Mouse (Mus musculus) mesoderm, embryonic 11.5 days (tissue): ENCODE data around the gene Prdm10.
A peak's percentile ranks its signal among the peaks of the same experiment; 100 is the strongest.

Source experiments
- DNase-seq: peaks from one replicate; pipeline ENCODE4 v3.0.0-alpha.2; 2012; ENCODE audit warnings: low read depth, low spot score

The Prdm10 gene

GRCm38 (mm10) chr9:31262226-31263105 is 17.9 kb upstream of the Prdm10 start:
- no peak for DNase-seq

DNA sequence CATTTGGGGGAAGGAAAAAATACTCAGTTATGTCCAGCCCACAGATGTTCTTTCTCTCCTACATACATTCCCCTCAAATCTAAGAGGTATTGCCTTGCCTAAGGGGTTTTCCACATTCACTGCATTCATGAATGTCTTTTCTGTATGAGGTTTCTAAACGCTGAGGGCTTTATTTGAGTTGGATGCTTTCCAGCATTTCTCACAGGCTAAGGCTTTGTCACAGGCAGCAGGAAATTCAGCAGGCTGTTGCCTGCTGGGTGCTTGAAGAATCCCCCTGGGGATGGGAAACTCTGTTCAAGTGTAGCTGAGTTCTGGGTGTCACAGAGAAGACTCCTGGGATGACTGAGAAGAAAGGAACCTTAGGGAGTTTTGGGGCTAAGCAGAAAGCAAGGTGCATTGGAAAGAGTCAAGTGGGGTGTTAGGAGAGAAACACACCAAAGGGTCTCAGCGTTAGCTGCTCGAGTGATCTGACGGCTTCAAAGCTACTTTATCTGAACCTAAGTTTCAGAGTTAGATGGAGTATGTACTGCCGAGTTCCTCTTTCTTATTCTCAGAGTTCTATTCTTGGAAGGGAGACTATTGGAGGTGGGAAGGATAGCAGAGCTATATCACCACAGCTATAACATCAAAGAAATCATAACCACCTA is 14.2 kb upstream of the Prdm10 start:
- peak; percentile 49 for DNase-seq

DNA sequence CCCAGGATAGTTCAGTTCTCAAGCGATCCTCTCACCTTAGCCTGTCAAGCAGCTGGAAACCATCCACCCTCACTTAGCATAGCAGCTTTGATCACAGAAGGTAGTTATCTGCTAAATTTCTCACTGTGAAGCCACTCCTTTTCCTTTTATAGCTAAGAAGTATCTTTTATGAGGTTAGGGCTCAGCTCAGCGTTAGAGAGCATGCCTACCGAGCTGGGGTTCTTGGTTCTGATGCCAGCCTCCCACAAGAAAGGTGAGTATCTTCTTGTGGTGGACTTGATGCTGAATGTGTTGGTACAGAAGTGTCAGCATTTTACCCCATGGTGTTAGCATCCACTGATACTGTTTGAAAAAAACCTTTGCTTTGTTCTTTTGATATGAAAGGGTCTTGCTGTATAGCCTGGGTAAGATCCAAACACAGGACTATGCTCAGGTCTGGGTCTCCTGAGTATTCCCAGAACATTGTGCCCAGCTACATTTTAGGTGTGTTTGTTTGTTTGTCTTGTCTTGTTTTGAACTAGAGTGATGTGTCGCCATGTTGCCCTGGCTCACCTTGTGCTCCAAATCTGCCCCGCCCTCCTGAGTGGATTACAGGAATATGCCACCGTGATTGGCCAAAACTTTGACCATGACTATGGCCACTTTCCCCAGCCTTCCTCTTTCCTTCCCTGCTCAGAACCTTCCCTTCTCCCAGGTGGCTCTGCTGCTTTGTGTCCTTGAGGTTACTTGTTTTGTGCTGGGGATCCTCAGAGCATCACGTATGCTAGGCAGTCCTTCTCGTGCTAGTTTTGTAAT is 8.9 kb upstream of the Prdm10 start:
- DNase-seq, result no peak

DNA sequence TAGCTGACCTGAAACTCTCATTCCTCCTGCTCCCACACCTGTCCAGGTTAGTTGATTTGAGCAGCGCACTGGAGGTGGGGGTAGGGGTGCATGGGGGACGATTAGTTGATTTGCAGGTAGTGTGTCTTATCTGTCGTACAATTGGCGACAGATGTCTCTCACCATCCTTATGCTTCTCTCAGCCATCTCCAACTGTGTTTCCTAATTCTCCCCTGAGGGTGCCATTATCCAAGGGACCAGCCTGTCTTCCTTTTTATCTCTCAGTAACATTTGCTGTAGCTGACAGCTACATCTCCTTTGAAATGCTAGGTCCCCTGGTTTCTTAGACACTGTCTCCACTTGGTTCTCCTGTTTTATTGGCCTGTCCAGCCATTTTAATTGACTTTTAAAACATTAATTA is 8.2 kb upstream of the Prdm10 start:
- no peak for DNase-seq

GRCm38 (mm10) chr9:31278651-31279050 is 1.7 kb upstream of the Prdm10 start:
- no peak for DNase-seq

DNA sequence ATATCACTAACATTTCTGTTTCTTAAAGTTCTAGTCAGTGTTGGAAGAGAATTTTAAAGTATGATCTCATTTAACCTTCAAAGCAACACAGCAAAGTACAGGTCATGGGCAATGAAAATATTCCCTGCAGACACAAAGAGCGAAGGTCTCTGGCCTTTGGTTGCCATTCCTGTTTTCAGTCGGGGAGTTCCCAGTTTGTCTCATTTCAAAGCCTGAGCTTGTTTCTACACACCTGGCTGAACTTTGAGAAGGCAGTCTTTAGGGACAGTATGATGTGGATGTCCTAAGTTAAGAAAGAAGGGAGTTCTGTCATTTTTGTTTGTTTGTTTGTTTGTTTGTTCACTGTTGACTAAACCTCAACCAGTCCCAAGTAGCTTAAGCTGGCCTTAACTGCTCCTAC is 1.0 kb upstream of the Prdm10 start:
- DNase-seq, result no peak

DNA sequence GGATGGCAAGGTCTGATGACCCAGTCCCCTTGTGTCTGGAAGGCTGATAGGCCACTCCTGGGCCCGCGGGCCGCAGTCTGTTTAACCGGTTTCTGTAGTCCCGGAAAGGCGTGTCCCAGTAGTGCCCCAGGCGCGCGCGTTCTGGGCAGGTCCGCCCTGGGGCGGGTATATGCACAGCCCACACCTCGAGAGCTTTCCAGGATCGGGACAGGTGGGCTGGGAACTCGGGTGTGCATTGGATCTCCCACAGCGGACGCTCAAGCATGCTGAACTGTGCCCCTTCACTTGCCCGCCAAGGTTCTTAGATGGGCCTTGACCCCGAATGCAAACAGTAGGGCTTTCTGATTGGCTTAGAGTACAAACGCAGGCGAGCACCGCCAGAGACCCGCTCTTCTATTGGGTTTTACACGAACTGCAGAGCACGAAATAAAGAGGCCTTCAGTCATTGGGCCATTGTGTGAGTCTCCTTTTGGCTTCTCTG is 413 bp upstream of the Prdm10 start:
- no peak for DNase-seq

- DNase-seq, result peak; percentile 77
These were observed 799 bp downstream of the Prdm10 start for GRCm38 (mm10) chr9:31281011-31281662.

- DNase-seq, result peak; percentile 42
These were observed 1.3 kb downstream of the Prdm10 start for GRCm38 (mm10) chr9:31281663-31282015.

GRCm38 (mm10) chr9:31282536-31282935 is 2.2 kb downstream of the Prdm10 start:
- no peak for DNase-seq

- no peak for DNase-seq
These were observed 2.7 kb downstream of the Prdm10 start for GRCm38 (mm10) chr9:31283044-31283443.

- no peak for DNase-seq
These were observed 3.6 kb downstream of the Prdm10 start for GRCm38 (mm10) chr9:31283911-31284310.

GRCm38 (mm10) chr9:31290201-31290862 is 10.0 kb downstream of the Prdm10 start:
- no peak for DNase-seq

DNA sequence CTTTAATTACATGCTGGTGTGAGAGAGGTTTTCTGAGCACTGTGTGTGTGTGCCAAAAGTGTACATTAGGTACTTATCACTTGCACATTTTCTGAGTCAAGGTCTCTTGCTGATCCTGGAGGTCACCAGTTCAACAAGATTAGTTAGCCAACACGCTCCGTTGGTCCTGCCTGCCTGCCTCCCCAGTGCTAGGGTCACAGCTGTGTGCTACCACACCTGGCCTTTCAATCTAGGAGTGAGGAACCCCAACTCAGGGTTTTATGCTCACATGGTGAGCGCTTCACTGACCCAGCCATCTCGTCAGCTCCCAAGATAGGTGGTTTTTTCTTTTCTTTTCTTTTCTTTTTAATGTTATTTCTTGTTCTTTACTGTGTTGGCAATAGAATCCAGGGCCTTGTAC is 11.6 kb downstream of the Prdm10 start:
- no peak for DNase-seq

- DNase-seq, result no peak
These were observed 12.9 kb downstream of the Prdm10 start for GRCm38 (mm10) chr9:31293208-31293607.

- no peak for DNase-seq
These were observed 15.0 kb downstream of the Prdm10 start for GRCm38 (mm10) chr9:31295311-31295710.

DNA sequence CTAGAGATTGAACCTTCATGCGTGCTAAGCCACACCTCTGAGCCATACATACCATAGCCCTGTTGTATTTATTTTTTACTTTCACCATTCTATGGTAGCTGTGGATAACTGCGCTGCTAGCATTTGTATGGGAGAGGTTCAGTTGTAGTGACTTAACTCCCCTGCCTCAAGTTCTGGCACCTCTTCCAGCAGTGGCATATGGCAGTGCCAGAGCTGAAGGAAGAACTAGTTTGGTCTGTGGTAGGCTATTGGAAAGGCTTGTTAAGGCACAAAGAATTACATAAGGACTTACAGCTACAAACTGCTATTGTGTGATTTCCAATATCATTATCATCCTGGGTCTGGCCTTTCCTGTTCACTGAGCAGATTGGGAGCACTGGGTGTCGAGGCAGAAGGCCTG is 16.0 kb downstream of the Prdm10 start:
- no peak for DNase-seq

GRCm38 (mm10) chr9:31298751-31299150 is 18.4 kb downstream of the Prdm10 start:
- DNase-seq, result no peak

DNA sequence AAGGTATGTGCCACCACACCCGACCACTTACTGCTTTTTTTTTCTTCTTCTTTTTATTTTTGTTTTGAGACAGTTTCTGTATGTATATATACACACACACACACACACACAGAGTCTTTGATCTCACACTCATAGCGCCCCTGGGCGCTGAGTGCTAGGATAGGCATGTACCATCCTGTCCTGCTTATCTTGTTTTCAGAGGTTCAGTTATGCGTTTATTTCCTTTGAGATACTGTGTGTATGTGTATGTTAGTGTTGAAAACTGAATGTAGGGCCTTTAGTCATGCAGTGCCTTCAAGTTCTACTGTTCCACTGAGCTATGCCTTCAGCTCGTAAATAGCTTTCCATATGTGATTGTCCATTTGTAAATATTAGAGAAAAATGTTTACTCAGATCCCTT is 20.2 kb downstream of the Prdm10 start:
- DNase-seq, result no peak

GRCm38 (mm10) chr9:31301107-31301506 is 20.8 kb downstream of the Prdm10 start:
- no peak for DNase-seq
